Mouse (Mus musculus) ES-E14 (cell line): ENCODE measurements at regions not wholly inside any gene's neighbourhood (a gene's known extent, or its start where the extent isn't known, plus 50 kb on each side); places are given as distances from the start of the nearest gene placed in this dataset.

ENCODE experiments used
- DNase-seq: peaks from one replicate; pipeline ENCODE4 v3.0.0-alpha.2; 2013; ENCODE audit warnings: low read depth, low spot score
- H3K27ac ChIP-seq: 2 replicates; pipeline ENCODE4 v1.5.1; 2012; ENCODE audit warnings: low read depth, mild to moderate bottlenecking, low read length, moderate library complexity, mixed read lengths; ENCODE audit not compliant: poor library complexity, insufficient read depth, severe bottlenecking
- H3K36me3 ChIP-seq: 2 replicates; pipeline ENCODE4 v1.6.1; 2012; ENCODE audit warnings: mild to moderate bottlenecking, low read length, moderate library complexity, mixed read lengths; ENCODE audit not compliant: control insufficient read depth, poor library complexity, insufficient read depth, severe bottlenecking
- H3K4me1 ChIP-seq, 2 experiments: fragments of 150-350 bp in 1 of 2; sonication (generic) in 1 of 2; 2 replicates each; pipeline ENCODE4 v1.6.1; 2012; ENCODE audit warnings: low read length in 2 of 2, mild to moderate bottlenecking in 1 of 2, mixed read lengths in 1 of 2; ENCODE audit not compliant: control insufficient read depth in 2 of 2, insufficient read depth in 2 of 2, poor library complexity in 1 of 2
- H3K4me3 ChIP-seq, 2 experiments: fragments of 150-350 bp in 1 of 2; sonication (generic) in 1 of 2; 2 replicates each; pipeline ENCODE4 v1.5.1; 2012; ENCODE audit warnings: low read length in 2 of 2, low read depth in 1 of 2, mild to moderate bottlenecking in 1 of 2, mixed read lengths in 1 of 2; ENCODE audit not compliant: insufficient read depth in 1 of 2, poor library complexity in 1 of 2, severe bottlenecking in 1 of 2
- H3K9ac ChIP-seq: 2 replicates; pipeline ENCODE4 v1.6.1; 2012; ENCODE audit warnings: low read depth, mild to moderate bottlenecking, low read length, mixed read lengths; ENCODE audit not compliant: poor library complexity, insufficient read depth, severe bottlenecking
- H3K9me3 ChIP-seq: fragments of 150-350 bp; sonication (generic); 2 replicates; pipeline ENCODE4 v1.6.1; 2012; ENCODE audit warnings: low read depth, mild to moderate bottlenecking, low read length; ENCODE audit not compliant: control insufficient read depth, insufficient read depth
- CHD2 ChIP-seq: IDR thresholded peaks from 2 replicates; pipeline ENCODE4 v1.6.1; 2014; ENCODE audit warnings: mild to moderate bottlenecking, low read depth, low read length, inconsistent platforms
- HCFC1 ChIP-seq: IDR thresholded peaks from 2 replicates; pipeline ENCODE4 v1.6.1; 2012; ENCODE audit warnings: low read length, inconsistent platforms, borderline replicate concordance; ENCODE audit not compliant: insufficient read depth
- MAFK ChIP-seq: IDR thresholded peaks from 2 replicates; pipeline ENCODE4 v1.6.1; 2014; ENCODE audit warnings: mild to moderate bottlenecking, low read depth, low read length, inconsistent platforms; ENCODE audit not compliant: insufficient read depth
- ZC3H11A ChIP-seq: IDR thresholded peaks from 2 replicates; pipeline ENCODE4 v1.6.1; 2012; ENCODE audit warnings: low read depth, mild to moderate bottlenecking, inconsistent platforms, low read length, borderline replicate concordance
- ZNF384 ChIP-seq: IDR thresholded peaks from 2 replicates; pipeline ENCODE4 v1.6.1; 2012; ENCODE audit warnings: low read depth, low read length, inconsistent platforms
- in situ Hi-C, 2 experiments: fragments of 600-800 bp; cut with MboI; formaldehyde crosslinking; loops; one replicate each; pipeline ENCODE4 v1.15.1; 2025; ENCODE audit warnings: low sequenced_read_pairs in 2 of 2, inconsistent platforms in 1 of 2; ENCODE audit not compliant: unreplicated experiment in 2 of 2

- H3K4me1 ChIP-seq = no peaks in the 10 kb centered on the region
- TF ChIP-seq MAFK (no peak), ZNF384 (no peak)
- H3K4me3 ChIP-seq = no peak overlapping the region
- in situ Hi-C loops = no loop called here
- no peak overlapping the region for H3K27ac ChIP-seq
- H3K9me3 ChIP-seq = no peaks in the 10 kb centered on the region
- H3K36me3 ChIP-seq = no peaks in the 10 kb centered on the region
- no peak overlapping the region for H3K9ac ChIP-seq
- no peak for DNase-seq
Observed at GRCm38 (mm10) chr17:47064592-47065306, 54.4 kb upstream of the Ubr2 start.

GRCm38 (mm10) chr17:47064006-47064405 is 53.6 kb upstream of the Ubr2 start:
- TF ChIP-seq CHD2 = no peak
- no peak for TF ChIP-seq ZC3H11A
- no peak for TF ChIP-seq ZNF384
- no peak for TF ChIP-seq MAFK
- no peak for TF ChIP-seq HCFC1
- no peaks in the 10 kb centered on the region for H3K36me3 ChIP-seq
- no peak for DNase-seq
- no peak overlapping the region for H3K9ac ChIP-seq
- H3K9me3 ChIP-seq = no peaks in the 10 kb centered on the region
- H3K4me3 ChIP-seq = no peak overlapping the region
- in situ Hi-C loops = no loop called here
- H3K4me1 ChIP-seq = no peaks in the 10 kb centered on the region
- H3K27ac ChIP-seq = no peak overlapping the region

- TF ChIP-seq MAFK (no peak), ZNF384 (0 out of 2 replicates have a peak, but pooled peaks have one; percentile 23), ZC3H11A (no peak), HCFC1 (no peak), CHD2 (no peak)
- DNase-seq = no peak
- H3K27ac ChIP-seq = no peak overlapping the region
- H3K36me3 ChIP-seq = no peaks in the 10 kb centered on the region
- in situ Hi-C loops = no loop called here
- no peak overlapping the region for H3K4me3 ChIP-seq
- H3K4me1 ChIP-seq = no peaks in the 10 kb centered on the region
- H3K9ac ChIP-seq = no peak overlapping the region
- no peaks in the 10 kb centered on the region for H3K9me3 ChIP-seq
Observed at GRCm38 (mm10) chr17:47061031-47061620, 50.8 kb upstream of the Ubr2 start.
